Mouse (Mus musculus) heart, embryonic 13.5 days (tissue): ENCODE data around the gene Med9. TPM values are rescaled to one million over a fixed set of nuclear protein-coding genes. Genes with fewer than 3 reads are reported as not detected.
A peak's percentile ranks its signal among the peaks of the same experiment; 100 is the strongest.
"Not testable (repeated sequence)": the region's sequence is repeated elsewhere in the genome, so short reads cannot be mapped to it uniquely, and the experiment has no call there.

Experiments used
- ATAC-seq: fragments of 200-750 bp; cut with Nextera tagmentation; 2 replicates; pipeline ENCODE4 v1.8.0; 2017; ENCODE audit warnings: moderate TSS enrichment; ENCODE audit not compliant: insufficient number of reproducible peaks, low FRiP score, low TSS enrichment; ENCODE audit errors: extremely low read depth
- H3K27ac ChIP-seq: fragments of 300-500 bp; sonication (generic); replicated peaks from 2 replicates; pipeline ENCODE4 v1.5.1; 2015; ENCODE audit warnings: moderate library complexity, mild to moderate bottlenecking, inconsistent platforms
- H3K27me3 ChIP-seq: fragments of 300-500 bp; sonication (generic); replicated peaks from 2 replicates; pipeline ENCODE4 v1.6.1; 2015; ENCODE audit warnings: mild to moderate bottlenecking, inconsistent platforms
- H3K36me3 ChIP-seq: fragments of 300-500 bp; sonication (generic); 2 replicates; pipeline ENCODE4 v1.6.1; 2015; ENCODE audit warnings: mild to moderate bottlenecking, inconsistent platforms
- H3K4me1 ChIP-seq: fragments of 300-500 bp; sonication (generic); 2 replicates; pipeline ENCODE4 v1.6.1; 2015; ENCODE audit warnings: inconsistent platforms
- H3K4me2 ChIP-seq: fragments of 300-500 bp; sonication (generic); 2 replicates; pipeline ENCODE4 v1.6.1; 2015; ENCODE audit warnings: inconsistent platforms, mild to moderate bottlenecking, moderate library complexity
- H3K4me3 ChIP-seq: fragments of 300-500 bp; sonication (generic); 2 replicates; pipeline ENCODE4 v1.5.1; 2015; ENCODE audit warnings: moderate library complexity, mild to moderate bottlenecking, inconsistent platforms
- H3K9ac ChIP-seq: fragments of 300-500 bp; sonication (generic); 2 replicates; pipeline ENCODE4 v1.6.1; 2015; ENCODE audit warnings: inconsistent platforms, mild to moderate bottlenecking, moderate library complexity
- H3K9me3 ChIP-seq: fragments of 300-500 bp; sonication (generic); 2 replicates; pipeline ENCODE4 v1.6.1; 2016; ENCODE audit warnings: inconsistent platforms
- WGBS: fragments of 180-500 bp; shearing (Covaris S2); methylation state at CpG from one replicate; pipeline ENCODE4 v1.1.7; 2015; ENCODE audit warnings: mixed read lengths; 5-methylcytosine and 5-hydroxymethylcytosine counted together
- polyA plus RNA-seq: library from polyadenylated mRNA; unstranded; fragments of >200 nt; fragmentation: Nextera tagmentation; extraction: Ambion mirVana; gene quantifications from 2 replicates; pipeline ENCODE4 v1.2.1, GENCODE M21; 2015

Med9 gene
- polyA plus RNA-seq, 1 experiment from 2014 or later = 42.6 TPM

DNA sequence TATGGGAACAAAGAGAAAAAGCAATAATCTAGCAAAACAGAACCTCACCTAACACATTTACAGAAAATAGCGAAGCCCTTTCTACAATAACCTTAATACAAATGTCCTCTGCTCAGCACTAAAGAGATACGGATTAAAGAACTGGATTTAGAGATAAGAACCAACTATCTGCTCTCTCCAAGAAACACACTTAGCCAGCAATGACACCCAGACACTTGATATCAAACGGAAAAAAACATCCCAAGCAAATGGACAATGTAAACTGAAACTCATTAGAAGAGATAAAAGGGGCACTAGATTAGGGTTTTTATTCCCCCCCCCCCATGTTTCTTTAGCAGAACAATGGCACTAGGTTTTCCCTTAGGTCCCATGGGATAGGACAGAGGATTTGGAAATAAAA, 28.6 kb upstream of the Med9 start:
- no peak for ATAC-seq
- Histone ChIP-seq H3K36me3 (no peaks in the 10 kb centered on the region), H3K4me2 (no peak overlapping the region), H3K27me3 (no peaks in the 10 kb centered on the region), H3K4me3 (no peak overlapping the region), H3K4me1 (peaks cover 47% of the 10 kb centered on the region), H3K9ac (no peak overlapping the region), H3K27ac (0 out of 2 replicates have a peak overlapping the region, but pooled peaks have one; percentile 44), H3K9me3 (no peaks in the 10 kb centered on the region)
- 32% methylated on average over 3 of the region's 3 CpGs for WGBS

DNA sequence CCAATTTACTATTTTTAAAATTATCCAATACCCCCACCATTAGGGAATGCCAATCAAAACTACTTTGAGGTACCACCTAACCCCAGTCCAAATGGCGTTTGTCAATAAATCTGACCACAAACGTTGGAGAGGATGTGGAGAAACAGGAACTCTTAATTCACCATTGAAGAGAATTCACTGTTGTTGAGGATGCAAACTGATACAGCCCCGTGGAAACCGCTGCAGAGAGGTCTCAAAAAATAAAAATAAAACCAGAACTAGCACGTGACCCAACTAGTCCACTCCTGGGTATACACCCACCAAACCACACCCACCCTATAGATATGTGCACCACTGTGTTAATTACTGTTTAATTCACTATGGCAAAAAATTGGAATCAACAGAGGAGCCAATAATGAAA, 27.7 kb upstream of the Med9 start:
- peaks cover 47% of the 10 kb centered on the region for H3K4me1 ChIP-seq
- WGBS = 67% methylated on average over 5 of the region's 5 CpGs
- no peak overlapping the region for H3K4me2 ChIP-seq
- no peaks in the 10 kb centered on the region for H3K27me3 ChIP-seq
- no peaks in the 10 kb centered on the region for H3K9me3 ChIP-seq
- no peak overlapping the region for H3K4me3 ChIP-seq
- no peak overlapping the region for H3K27ac ChIP-seq
- no peak overlapping the region for H3K9ac ChIP-seq
- H3K36me3 ChIP-seq = no peaks in the 10 kb centered on the region
- ATAC-seq = no peak

DNA sequence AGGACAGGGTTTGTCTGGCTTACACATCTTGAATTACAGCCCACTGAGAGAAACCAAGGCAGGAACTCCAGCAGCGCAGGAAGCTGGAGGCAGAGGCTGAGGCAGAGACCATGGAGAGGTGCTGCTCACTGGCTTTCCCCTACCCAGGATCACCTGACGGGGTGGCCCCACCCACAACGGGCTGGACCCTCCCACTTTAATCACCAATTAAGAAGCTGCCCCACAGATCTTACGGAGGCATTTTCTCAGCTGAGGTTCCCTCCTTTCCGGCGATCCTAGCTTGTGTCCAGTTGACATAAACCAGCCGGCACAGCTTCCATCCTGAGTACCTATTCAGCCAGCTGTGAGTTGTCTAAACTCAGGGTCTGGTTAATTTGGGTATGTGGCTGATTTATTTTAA, 26.7 kb upstream of the Med9 start:
- H3K9ac ChIP-seq = no peak overlapping the region
- H3K27ac ChIP-seq = no peak overlapping the region
- no peaks in the 10 kb centered on the region for H3K9me3 ChIP-seq
- H3K4me3 ChIP-seq = no peak overlapping the region
- 17% methylated on average over 7 of the region's 7 CpGs for WGBS
- no peaks in the 10 kb centered on the region for H3K36me3 ChIP-seq
- peak overlapping the region; percentile 9 for H3K4me2 ChIP-seq
- no peaks in the 10 kb centered on the region for H3K27me3 ChIP-seq
- no peak for ATAC-seq
- peaks cover 47% of the 10 kb centered on the region for H3K4me1 ChIP-seq

DNA sequence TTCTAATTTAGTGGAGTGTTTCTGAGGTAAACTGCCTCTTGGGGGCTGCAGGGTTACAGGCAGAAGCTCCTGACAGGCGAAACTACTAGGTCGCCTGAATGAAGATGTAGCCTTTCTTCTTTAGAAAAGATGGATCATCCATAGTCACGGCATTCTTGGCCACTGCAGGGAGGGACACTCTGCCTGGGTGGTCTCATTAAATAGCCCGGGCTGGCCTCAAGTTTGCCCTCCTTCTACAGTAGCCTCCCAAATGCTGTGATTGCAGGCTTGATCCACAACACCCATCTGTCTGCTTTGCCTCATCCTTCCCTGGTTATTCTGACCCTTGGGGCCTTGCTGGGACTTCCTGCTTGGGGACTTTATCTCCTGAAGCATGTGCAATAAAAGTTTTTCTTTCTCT, 18.0 kb upstream of the Med9 start:
- Histone ChIP-seq H3K27ac (no peak overlapping the region), H3K4me3 (no peak overlapping the region), H3K36me3 (no peaks in the 10 kb centered on the region), H3K4me2 (no peak overlapping the region), H3K9me3 (no peaks in the 10 kb centered on the region), H3K4me1 (peaks cover 27% of the 10 kb centered on the region), H3K27me3 (no peaks in the 10 kb centered on the region; the same call in 1 of the 2 replicates), H3K9ac (no peak overlapping the region)
- 48% methylated on average over 4 of the region's 4 CpGs for WGBS
- no peak for ATAC-seq

DNA sequence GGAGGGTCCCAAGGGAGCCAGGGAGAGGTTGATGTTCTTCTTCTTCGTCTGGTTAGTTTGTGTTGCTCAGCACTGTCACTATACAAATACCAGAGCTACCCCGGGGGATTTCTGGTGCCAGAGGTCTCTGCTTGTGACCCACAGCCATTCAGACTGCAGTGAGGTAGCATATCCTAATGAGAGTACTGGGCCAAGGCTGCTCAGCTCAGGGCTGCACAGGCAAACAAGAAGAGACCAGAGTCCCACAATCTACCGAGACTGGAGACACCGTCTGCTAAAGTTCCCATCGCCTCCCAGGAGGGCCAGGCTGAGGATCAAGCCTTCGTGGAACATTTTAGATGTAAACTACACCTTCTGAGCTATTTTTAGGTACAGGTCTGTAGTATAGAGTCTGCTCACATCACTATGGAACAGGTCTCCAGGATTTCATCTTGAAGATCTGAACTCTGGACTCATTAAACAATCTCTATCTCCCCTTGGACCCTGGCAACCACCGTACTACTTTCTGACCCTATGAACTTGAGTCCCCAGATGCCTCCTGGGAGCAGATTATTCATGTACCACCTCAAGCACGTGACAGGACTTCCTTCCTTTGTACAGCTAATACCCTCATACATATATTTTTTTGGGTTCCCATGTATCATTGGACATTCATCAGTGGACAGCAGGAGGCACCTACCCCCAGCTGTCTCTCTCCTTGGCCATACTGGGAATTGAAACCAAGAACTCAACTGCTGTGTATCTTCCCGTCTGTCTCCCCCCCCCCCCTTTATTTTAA, 15.3 kb upstream of the Med9 start:
- Histone ChIP-seq H3K27me3 (no peaks in the 10 kb centered on the region), H3K4me3 (no peak overlapping the region), H3K4me2 (no peak overlapping the region), H3K4me1 (peaks cover 27% of the 10 kb centered on the region), H3K27ac (no peak overlapping the region), H3K9me3 (no peaks in the 10 kb centered on the region), H3K36me3 (no peaks in the 10 kb centered on the region), H3K9ac (no peak overlapping the region; the same call in 1 of the 2 replicates)
- WGBS = 60% methylated on average over 9 of the region's 9 CpGs
- ATAC-seq = no peak

DNA sequence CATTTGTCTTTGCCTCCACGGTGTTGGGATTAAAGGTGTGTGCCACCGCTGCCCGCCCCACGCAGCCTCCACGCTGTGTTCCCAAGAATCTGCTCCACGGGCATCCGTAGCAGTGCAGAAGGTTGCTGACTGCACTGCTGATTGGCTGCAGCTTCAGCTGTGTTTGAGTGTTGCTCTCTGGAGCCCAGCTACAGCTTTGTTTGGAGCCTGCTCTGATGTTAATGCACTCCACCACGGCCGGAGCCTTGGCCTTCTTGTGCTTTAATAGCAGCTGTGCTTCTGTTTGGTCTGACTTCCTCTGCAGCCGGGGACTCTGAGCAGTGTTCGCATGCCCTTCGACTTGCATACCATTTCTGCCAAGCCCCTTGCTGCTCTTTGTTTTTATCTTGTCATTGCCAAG, 14.1 kb upstream of the Med9 start:
- Histone ChIP-seq H3K27ac (peak overlapping the region; percentile 24; the same call in 1 of the 2 replicates), H3K27me3 (no peaks in the 10 kb centered on the region), H3K4me3 (no peak overlapping the region), H3K4me2 (0 out of 2 replicates have a peak overlapping the region, but pooled peaks have one; percentile 11), H3K9ac (peak overlapping the region; percentile 62; the same call in 1 of the 2 replicates), H3K9me3 (no peaks in the 10 kb centered on the region), H3K36me3 (no peaks in the 10 kb centered on the region), H3K4me1 (peaks cover 27% of the 10 kb centered on the region)
- no peak for ATAC-seq
- 37% methylated on average over 12 of the region's 12 CpGs for WGBS

DNA sequence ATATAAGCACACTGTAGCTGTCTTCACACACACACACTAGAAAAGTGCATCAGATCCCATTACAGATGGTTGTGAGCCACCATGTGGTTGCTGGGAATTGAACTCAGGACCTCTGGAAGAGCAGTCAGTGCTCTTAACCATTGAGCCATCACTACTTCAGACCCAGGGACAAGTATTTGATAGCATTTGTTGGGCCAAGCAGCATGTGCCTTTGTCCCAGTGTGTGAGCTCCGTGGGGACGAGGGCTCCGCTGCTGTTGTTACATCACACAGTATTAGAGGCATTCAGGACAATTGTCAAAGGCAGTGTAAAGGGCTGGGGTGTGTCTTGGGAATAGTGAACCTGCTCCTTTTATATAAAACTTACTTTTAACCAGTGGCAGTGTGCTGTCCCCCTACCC, 11.0 kb upstream of the Med9 start:
- no peak overlapping the region for H3K9ac ChIP-seq
- H3K4me2 ChIP-seq = no peak overlapping the region
- no peak for ATAC-seq
- WGBS = 71% methylated on average over 3 of the region's 3 CpGs
- no peak overlapping the region for H3K27ac ChIP-seq
- no peaks in the 10 kb centered on the region for H3K36me3 ChIP-seq
- peaks cover 21% of the 10 kb centered on the region for H3K4me1 ChIP-seq
- no peaks in the 10 kb centered on the region for H3K27me3 ChIP-seq
- no peak overlapping the region for H3K4me3 ChIP-seq
- H3K9me3 ChIP-seq = no peaks in the 10 kb centered on the region

DNA sequence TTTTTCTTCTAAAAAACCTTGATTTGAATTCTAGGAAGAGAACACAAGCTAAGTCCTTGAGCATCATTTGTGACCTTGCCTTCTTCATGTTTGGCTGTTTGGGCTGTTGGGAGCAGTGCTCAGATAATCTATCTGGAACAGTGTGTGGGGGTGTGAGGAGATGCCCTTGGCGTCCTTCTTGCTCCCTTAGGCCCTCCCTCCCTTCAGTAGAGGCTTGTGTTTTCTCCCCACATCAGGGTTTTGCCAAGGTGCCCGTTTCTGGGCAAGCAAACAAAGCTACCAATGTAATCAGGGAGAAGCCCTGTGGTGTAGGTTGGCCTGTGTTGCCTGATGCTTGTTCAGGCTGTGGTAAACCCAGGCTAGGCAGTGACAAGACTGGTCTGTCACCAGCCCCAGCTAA, 10.4 kb upstream of the Med9 start:
- H3K4me1 ChIP-seq = peaks cover 19% of the 10 kb centered on the region
- ATAC-seq = no peak
- H3K36me3 ChIP-seq = no peaks in the 10 kb centered on the region
- H3K9me3 ChIP-seq = no peaks in the 10 kb centered on the region
- no peaks in the 10 kb centered on the region for H3K27me3 ChIP-seq
- H3K4me2 ChIP-seq = no peak overlapping the region
- no peak overlapping the region for H3K27ac ChIP-seq
- no peak overlapping the region for H3K4me3 ChIP-seq
- no peak overlapping the region for H3K9ac ChIP-seq
- 21% methylated on average over 2 of the region's 2 CpGs for WGBS

DNA sequence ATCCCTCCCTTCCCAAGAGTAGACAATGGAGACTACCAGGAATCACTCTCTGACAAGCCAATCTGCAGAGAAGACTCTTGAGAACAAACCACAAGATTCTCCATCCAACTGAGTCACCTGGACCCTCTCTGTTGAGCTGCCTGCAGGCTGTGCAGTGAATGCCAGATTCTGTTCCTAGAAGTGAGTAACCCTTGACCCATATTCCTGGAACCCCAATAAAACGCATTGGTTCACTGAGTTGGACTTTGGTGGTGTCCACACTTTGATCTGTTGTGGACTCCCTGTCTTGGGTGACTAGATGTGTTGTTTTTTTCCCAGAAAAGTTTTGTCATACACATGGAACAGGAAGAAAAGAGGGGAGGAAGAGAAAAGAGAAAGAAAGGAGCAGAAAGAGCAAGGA, 8.2 kb upstream of the Med9 start:
- H3K4me2 ChIP-seq = no peak overlapping the region
- peaks cover 7% of the 10 kb centered on the region for H3K4me1 ChIP-seq
- no peaks in the 10 kb centered on the region for H3K36me3 ChIP-seq
- H3K27ac ChIP-seq = no peak overlapping the region
- H3K9me3 ChIP-seq = no peaks in the 10 kb centered on the region
- no peaks in the 10 kb centered on the region; the same call in 1 of the 2 replicates for H3K27me3 ChIP-seq
- WGBS = 69% methylated on average over 1 of the region's 1 CpGs
- ATAC-seq = no peak
- H3K9ac ChIP-seq = no peak overlapping the region
- H3K4me3 ChIP-seq = no peak overlapping the region

DNA sequence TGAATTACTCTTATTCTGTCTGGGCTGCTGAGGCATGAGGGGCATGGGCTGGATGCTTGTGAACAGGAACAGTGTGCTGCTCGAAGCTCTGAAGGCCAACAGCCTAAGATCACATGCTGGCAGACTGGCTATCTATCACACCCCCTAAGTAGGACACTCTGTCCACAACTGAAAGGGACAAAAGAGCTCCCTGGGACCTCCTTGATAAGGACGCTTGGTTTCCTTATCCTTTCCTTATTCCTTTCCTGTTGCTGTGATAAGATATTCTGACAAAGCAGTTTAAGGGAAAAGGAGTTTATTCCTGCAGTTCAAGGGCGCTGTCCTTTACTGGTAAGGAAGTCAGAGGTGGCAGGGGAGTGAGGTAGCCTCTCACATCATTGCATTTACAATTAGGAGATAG, 7.4 kb upstream of the Med9 start:
- Histone ChIP-seq H3K36me3 (no peaks in the 10 kb centered on the region), H3K4me2 (no peak overlapping the region), H3K4me1 (peaks cover 7% of the 10 kb centered on the region), H3K4me3 (no peak overlapping the region), H3K27me3 (no peaks in the 10 kb centered on the region; the same call in 1 of the 2 replicates), H3K27ac (no peak overlapping the region), H3K9ac (no peak overlapping the region), H3K9me3 (no peaks in the 10 kb centered on the region)
- 30% methylated on average over 3 of the region's 3 CpGs for WGBS
- ATAC-seq = no peak

DNA sequence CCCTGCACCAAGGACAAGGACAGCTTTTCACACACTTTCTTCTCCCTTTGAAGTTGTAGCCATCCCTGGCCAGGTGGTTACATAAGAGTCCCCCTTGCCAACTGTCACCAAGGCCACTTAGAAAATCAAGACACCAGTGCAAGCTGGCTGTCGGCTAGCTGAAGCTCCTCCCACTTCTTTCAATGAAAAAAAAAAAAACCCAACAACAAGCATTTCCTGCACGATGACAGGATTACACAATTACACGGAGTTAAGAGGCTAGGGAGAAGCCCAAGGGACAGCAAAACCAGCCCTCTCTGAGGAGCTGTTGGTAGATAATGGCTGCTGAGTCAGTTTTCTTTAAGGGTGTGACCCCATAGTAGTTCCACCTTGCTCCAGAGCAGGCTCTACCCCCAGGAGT, 6.6 kb upstream of the Med9 start:
- H3K4me1 ChIP-seq = peaks cover 7% of the 10 kb centered on the region
- no peak for ATAC-seq
- 12% methylated on average over 3 of the region's 3 CpGs for WGBS

DNA sequence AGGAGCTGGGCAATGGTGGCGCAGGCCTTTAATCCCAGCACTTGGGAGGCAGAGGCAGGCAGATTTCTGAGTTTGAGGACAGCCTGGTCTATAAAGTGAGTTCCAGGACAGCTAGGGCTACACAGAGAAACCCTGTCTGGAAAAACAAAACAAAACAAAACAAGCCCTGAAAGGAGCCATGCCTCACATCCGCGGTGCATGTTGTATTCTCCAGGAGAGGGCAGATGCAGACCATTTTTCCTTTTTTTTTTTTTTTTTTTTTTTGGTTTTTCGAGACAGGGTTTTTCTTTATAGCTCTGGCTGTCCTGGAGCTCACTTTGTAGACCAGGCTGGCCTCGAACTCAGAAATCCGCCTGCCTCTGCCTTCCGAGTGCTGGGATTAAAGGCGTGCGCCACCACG, 3.2 kb upstream of the Med9 start:
- not testable (repeated sequence) for H3K36me3 ChIP-seq, H3K4me2 ChIP-seq, ATAC-seq, H3K9ac ChIP-seq, H3K9me3 ChIP-seq, H3K4me3 ChIP-seq, H3K27me3 ChIP-seq, H3K27ac ChIP-seq
- 82% methylated on average over 10 of the region's 10 CpGs for WGBS
- H3K4me1 ChIP-seq = peaks cover 26% of the 10 kb centered on the region

More for the DNA sequence above, 6.6 kb upstream of the Med9 start:
- no peak overlapping the region for H3K4me3 ChIP-seq
- H3K9me3 ChIP-seq = no peaks in the 10 kb centered on the region
- no peak overlapping the region for H3K9ac ChIP-seq
- H3K27me3 ChIP-seq = no peaks in the 10 kb centered on the region; the same call in 1 of the 2 replicates
- H3K4me2 ChIP-seq = no peak overlapping the region
- no peaks in the 10 kb centered on the region for H3K36me3 ChIP-seq
- H3K27ac ChIP-seq = no peak overlapping the region
